Mouse (Mus musculus) stomach, embryonic 15.5 days (tissue): Measurements from ENCODE around the gene Atf3. TPM values are rescaled to one million over a fixed set of nuclear protein-coding genes. Genes with fewer than 3 reads are reported as not detected.

Source experiments
- ATAC-seq: fragments of 200-750 bp; cut with Nextera tagmentation; 2 replicates; pipeline ENCODE4 v1.8.0; 2017; ENCODE audit warnings: low read depth, moderate number of reproducible peaks, moderate TSS enrichment; ENCODE audit not compliant: insufficient read depth, low FRiP score
- H3K27ac ChIP-seq: fragments of 300-500 bp; sonication (generic); 2 replicates; pipeline ENCODE4 v1.5.1; 2015; ENCODE audit warnings: mild to moderate bottlenecking, inconsistent platforms
- H3K27me3 ChIP-seq: fragments of 300-500 bp; sonication (generic); replicated peaks from 2 replicates; pipeline ENCODE4 v1.6.1; 2015; ENCODE audit warnings: inconsistent platforms
- H3K36me3 ChIP-seq: fragments of 300-500 bp; sonication (generic); 2 replicates; pipeline ENCODE4 v1.6.1; 2015; ENCODE audit warnings: inconsistent platforms
- H3K4me1 ChIP-seq: fragments of 300-500 bp; sonication (generic); 2 replicates; pipeline ENCODE4 v1.6.1; 2015; ENCODE audit warnings: inconsistent platforms
- H3K4me2 ChIP-seq: fragments of 300-500 bp; sonication (generic); 2 replicates; pipeline ENCODE4 v1.6.1; 2015; ENCODE audit warnings: mild to moderate bottlenecking, inconsistent platforms
- H3K4me3 ChIP-seq: fragments of 300-500 bp; sonication (generic); replicated peaks from 2 replicates; pipeline ENCODE4 v1.5.1; 2015; ENCODE audit warnings: inconsistent platforms
- H3K9ac ChIP-seq: fragments of 300-500 bp; sonication (generic); 2 replicates; pipeline ENCODE4 v1.6.1; 2015; ENCODE audit warnings: inconsistent platforms
- H3K9me3 ChIP-seq: fragments of 300-500 bp; sonication (generic); 2 replicates; pipeline ENCODE4 v1.6.1; 2016; ENCODE audit warnings: inconsistent platforms
- WGBS: fragments of 180-500 bp; shearing (Covaris S2); methylation state at CpG from one replicate; pipeline ENCODE4 v1.1.7; 2015; 5-methylcytosine and 5-hydroxymethylcytosine counted together
- polyA plus RNA-seq: library from polyadenylated mRNA; unstranded; fragments of >200 nt; fragmentation: Nextera tagmentation; extraction: Ambion mirVana; gene quantifications from 2 replicates; pipeline ENCODE4 v1.2.1, GENCODE M21; 2015

Atf3 gene
- 4.2 and 4.4 TPM in 2 replicates for polyA plus RNA-seq

DNA sequence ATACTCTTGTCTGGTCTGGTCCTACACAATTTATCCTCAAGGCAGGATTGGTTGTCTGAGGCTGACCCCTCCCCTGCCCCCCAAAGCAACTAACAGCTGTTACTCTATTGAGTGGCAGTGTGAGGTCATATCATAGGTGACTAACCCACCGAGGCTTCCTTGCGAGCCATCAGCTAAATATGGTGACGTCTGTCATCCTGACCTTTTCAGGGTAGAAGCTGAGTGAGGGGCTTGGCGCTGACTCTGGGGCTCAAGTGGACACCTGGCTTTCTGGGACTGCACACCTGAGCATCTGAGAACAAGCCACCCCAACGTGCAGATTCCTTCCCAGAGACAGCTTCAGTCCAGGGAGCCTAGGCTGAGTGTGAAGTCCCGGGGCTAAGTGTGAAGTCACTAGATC is at the start of gene Atf3:
Gene Atf3 (minus strand): TSS at position 101 of the 400 bp plus-strand sequence.
- ATAC-seq, result no peak
- WGBS, result 54% methylated on average over 6 of the region's 6 CpGs

GRCm38 (mm10) chr1:191267162-191267561 is 49.3 kb upstream of the Atf3 start:
- H3K27me3 ChIP-seq, result no peaks in the 10 kb centered on the region
- H3K4me3 ChIP-seq, result no peak overlapping the region
- no peak overlapping the region for H3K4me2 ChIP-seq
- no peak overlapping the region for H3K9ac ChIP-seq
- peaks cover 2% of the 10 kb centered on the region; the same call in 1 of the 2 replicates for H3K4me1 ChIP-seq
- no peaks in the 10 kb centered on the region for H3K9me3 ChIP-seq
- no peak for ATAC-seq
- H3K36me3 ChIP-seq, result no peaks in the 10 kb centered on the region
- WGBS, result 79% methylated on average over 5 of the region's 5 CpGs
- no peak overlapping the region for H3K27ac ChIP-seq

More for the DNA sequence above, at the start of gene Atf3:
- H3K9me3 ChIP-seq, result no peaks in the 10 kb centered on the region
- 0 out of 2 replicates have a peak, but pooled peaks cover 3% of the 10 kb centered on the region for H3K27me3 ChIP-seq
- no peaks in the 10 kb centered on the region for H3K36me3 ChIP-seq
- no peak within 1 kb of the TSS for H3K9ac ChIP-seq
- H3K4me2 ChIP-seq, result no peak within 1 kb of the TSS
- no peak within 1 kb of the TSS for H3K4me3 ChIP-seq
- 0 out of 2 replicates have a peak, but pooled peaks cover 4% of the 10 kb centered on the region for H3K4me1 ChIP-seq
- H3K27ac ChIP-seq, result no peak within 1 kb of the TSS

DNA sequence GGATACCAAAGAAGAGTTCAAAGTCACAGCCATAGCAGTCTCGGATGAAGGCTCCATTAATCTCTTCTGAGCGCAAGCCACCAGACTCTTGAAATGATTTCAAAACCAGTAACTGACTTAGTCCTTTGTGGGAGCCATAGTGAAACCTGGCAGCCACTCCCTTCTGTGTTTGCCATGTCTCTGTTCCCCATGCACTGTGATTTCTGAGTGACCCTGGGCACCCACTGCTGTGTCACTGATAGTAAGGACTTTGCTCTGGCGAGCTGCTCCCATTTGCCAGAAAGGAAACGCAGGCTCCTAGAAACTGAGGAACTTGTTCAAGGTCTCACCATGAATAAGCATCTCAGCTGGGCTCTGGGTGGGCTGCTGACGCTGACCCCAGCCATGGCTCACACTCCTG is 45.6 kb upstream of the Atf3 start:
- Histone ChIP-seq H3K9me3 (no peaks in the 10 kb centered on the region), H3K27me3 (no peaks in the 10 kb centered on the region), H3K4me1 (peaks cover 2% of the 10 kb centered on the region; the same call in 1 of the 2 replicates), H3K4me3 (no peak overlapping the region), H3K9ac (no peak overlapping the region), H3K36me3 (no peaks in the 10 kb centered on the region), H3K27ac (no peak overlapping the region), H3K4me2 (no peak overlapping the region)
- ATAC-seq, result no peak
- WGBS, result 74% methylated on average over 5 of the region's 5 CpGs

DNA sequence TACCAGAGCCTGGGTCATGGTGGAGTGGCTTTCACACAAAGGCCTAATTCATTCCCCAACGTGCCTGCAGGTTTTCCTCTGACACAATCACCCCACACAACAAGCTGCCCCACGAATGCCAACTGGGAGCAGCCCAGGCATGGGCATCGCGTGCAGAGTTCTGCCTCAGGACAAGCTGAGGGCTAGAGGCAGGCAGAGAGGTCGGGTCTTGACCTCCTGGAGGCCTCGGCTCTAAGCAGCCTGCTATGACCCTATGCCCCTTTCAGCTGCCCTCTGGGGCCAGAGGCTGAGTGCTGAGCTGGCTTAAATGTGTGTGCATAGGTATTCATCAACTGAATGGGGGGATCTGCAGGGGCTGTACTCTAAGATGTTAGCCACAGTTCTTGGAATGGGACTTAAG is 44.0 kb upstream of the Atf3 start:
- Histone ChIP-seq H3K36me3 (no peaks in the 10 kb centered on the region), H3K27me3 (no peaks in the 10 kb centered on the region), H3K4me2 (no peak overlapping the region), H3K9ac (no peak overlapping the region), H3K9me3 (no peaks in the 10 kb centered on the region), H3K4me3 (no peak overlapping the region), H3K27ac (no peak overlapping the region), H3K4me1 (no peaks in the 10 kb centered on the region)
- 27% methylated on average over 6 of the region's 6 CpGs for WGBS
- no peak for ATAC-seq

GRCm38 (mm10) chr1:191259661-191260060 is 41.8 kb upstream of the Atf3 start:
- no peak for ATAC-seq
- no peaks in the 10 kb centered on the region for H3K9me3 ChIP-seq
- no peak overlapping the region for H3K4me2 ChIP-seq
- 0 out of 2 replicates have a peak, but pooled peaks cover 4% of the 10 kb centered on the region for H3K4me1 ChIP-seq
- H3K36me3 ChIP-seq, result no peaks in the 10 kb centered on the region
- 61% methylated on average over 5 of the region's 5 CpGs for WGBS
- H3K27ac ChIP-seq, result no peak overlapping the region
- H3K27me3 ChIP-seq, result no peaks in the 10 kb centered on the region
- H3K9ac ChIP-seq, result no peak overlapping the region
- H3K4me3 ChIP-seq, result no peak overlapping the region

DNA sequence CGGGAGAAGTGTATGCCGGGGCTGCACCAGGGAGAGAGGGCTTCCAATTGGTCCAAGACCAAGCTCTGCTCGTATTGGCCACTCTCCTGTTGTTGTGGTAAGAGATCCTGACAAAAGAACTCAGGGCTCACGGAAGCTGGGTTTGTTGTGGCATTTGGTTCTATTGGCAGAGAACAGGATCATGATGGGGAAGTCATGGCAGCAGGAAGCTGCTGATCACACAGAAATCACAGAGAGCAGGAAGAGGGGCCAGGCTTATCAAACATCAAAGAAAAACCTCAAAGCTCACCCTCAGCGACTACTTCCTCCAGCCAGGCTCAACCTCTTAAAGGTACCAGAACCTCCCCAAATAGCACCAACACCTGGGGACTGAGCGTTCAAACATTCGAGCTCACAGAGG is 41.3 kb upstream of the Atf3 start:
- ATAC-seq, result no peak
- H3K27me3 ChIP-seq, result no peaks in the 10 kb centered on the region
- no peaks in the 10 kb centered on the region for H3K36me3 ChIP-seq
- no peak overlapping the region for H3K9ac ChIP-seq
- H3K27ac ChIP-seq, result no peak overlapping the region
- 0 out of 2 replicates have a peak, but pooled peaks cover 7% of the 10 kb centered on the region for H3K4me1 ChIP-seq
- no peaks in the 10 kb centered on the region for H3K9me3 ChIP-seq
- no peak overlapping the region for H3K4me3 ChIP-seq
- no peak overlapping the region for H3K4me2 ChIP-seq
- WGBS, result 22% methylated on average over 7 of the region's 7 CpGs

DNA sequence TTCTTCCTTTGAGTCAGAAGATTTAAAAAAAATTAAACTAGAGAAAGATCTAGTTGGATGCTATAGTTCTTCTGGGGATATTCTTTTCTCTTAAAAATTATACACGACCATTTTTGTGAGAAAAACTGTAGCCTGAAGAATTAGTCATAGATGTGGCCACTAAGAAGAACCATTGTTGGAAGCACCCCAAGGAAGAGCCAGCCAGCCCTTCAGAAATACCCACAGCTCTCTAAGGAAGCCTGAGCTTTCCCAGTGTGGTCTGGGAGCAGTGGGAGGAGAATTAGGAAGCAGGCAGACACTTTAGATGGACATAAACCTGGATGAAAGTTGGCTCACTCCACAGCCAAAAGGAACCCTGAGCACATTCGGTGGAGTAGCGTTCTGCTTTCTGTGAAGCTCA is 40.7 kb upstream of the Atf3 start:
- Histone ChIP-seq H3K4me2 (no peak overlapping the region), H3K27me3 (no peaks in the 10 kb centered on the region), H3K9ac (no peak overlapping the region), H3K4me3 (no peak overlapping the region), H3K9me3 (no peaks in the 10 kb centered on the region), H3K4me1 (0 out of 2 replicates have a peak, but pooled peaks cover 7% of the 10 kb centered on the region), H3K27ac (no peak overlapping the region), H3K36me3 (no peaks in the 10 kb centered on the region)
- ATAC-seq, result no peak
- 51% methylated on average over 3 of the region's 3 CpGs for WGBS

GRCm38 (mm10) chr1:191257981-191258380 is 40.1 kb upstream of the Atf3 start:
- WGBS, result 27% methylated on average over 2 of the region's 2 CpGs
- H3K4me2 ChIP-seq, result no peak overlapping the region
- H3K4me1 ChIP-seq, result 0 out of 2 replicates have a peak, but pooled peaks cover 7% of the 10 kb centered on the region
- H3K27ac ChIP-seq, result no peak overlapping the region
- no peaks in the 10 kb centered on the region for H3K27me3 ChIP-seq
- H3K4me3 ChIP-seq, result no peak overlapping the region
- H3K9me3 ChIP-seq, result no peaks in the 10 kb centered on the region
- no peak overlapping the region for H3K9ac ChIP-seq
- ATAC-seq, result no peak
- H3K36me3 ChIP-seq, result no peaks in the 10 kb centered on the region

- no peak overlapping the region for H3K27ac ChIP-seq
- no peak overlapping the region for H3K9ac ChIP-seq
Observed at GRCm38 (mm10) chr1:191257351-191257771, 39.5 kb upstream of the Atf3 start.

DNA sequence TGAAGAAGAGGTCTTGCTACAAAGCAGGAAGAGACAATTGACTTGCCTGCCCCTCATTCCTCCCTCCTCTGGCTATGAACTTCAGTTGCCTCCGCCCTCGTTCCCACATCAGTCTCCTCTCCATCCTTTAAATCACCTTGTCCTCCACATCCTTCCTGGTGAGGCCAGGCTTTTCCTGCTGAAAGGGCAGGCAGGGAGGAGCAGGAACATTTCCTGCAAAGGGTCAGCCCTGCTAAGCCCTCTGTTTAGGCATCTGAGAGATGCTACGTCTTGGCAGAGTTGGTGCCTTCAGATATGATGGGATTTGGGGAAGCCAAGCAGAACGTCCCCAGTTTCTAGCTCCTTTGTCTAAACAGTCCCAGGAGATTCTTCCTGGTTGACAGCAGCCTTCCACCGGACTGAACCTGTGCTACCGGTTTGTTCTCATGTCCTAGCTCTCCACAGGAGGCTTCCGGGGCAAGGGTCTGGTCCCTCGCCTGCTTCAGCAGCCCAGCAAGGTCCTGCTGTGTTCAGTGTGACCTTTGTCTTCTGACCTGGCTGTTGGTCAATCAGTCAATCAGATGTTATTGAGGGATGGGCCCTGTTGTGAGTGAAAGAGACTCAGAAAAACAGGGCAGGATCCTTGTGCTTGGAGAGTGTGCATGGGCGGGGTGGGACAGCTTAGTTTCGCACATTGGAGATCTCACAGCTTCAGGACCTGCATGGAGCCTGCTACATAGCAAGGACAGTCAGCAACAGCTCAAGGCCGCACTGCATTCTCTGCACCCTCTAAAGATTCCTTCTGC is 38.9 kb upstream of the Atf3 start:
- H3K27ac ChIP-seq, result 0 out of 2 replicates have a peak overlapping the region, but pooled peaks have one; percentile 11
- H3K4me1 ChIP-seq, result 0 out of 2 replicates have a peak, but pooled peaks cover 7% of the 10 kb centered on the region
- 0 out of 2 replicates have a peak, but pooled peaks have one; percentile 54 for ATAC-seq
- no peak overlapping the region for H3K4me3 ChIP-seq
- 51% methylated on average over 11 of the region's 11 CpGs for WGBS
- H3K36me3 ChIP-seq, result no peaks in the 10 kb centered on the region
- no peaks in the 10 kb centered on the region for H3K9me3 ChIP-seq
- H3K4me2 ChIP-seq, result no peak overlapping the region
- no peak overlapping the region for H3K9ac ChIP-seq
- no peaks in the 10 kb centered on the region for H3K27me3 ChIP-seq

More at GRCm38 (mm10) chr1:191257351-191257771, 39.5 kb upstream of the Atf3 start:
- Histone ChIP-seq H3K4me3 (no peak overlapping the region), H3K36me3 (no peaks in the 10 kb centered on the region), H3K4me2 (no peak overlapping the region), H3K4me1 (0 out of 2 replicates have a peak, but pooled peaks cover 7% of the 10 kb centered on the region), H3K27me3 (no peaks in the 10 kb centered on the region), H3K9me3 (no peaks in the 10 kb centered on the region)
- 68% methylated on average over 3 of the region's 3 CpGs for WGBS
- ATAC-seq, result no peak

DNA sequence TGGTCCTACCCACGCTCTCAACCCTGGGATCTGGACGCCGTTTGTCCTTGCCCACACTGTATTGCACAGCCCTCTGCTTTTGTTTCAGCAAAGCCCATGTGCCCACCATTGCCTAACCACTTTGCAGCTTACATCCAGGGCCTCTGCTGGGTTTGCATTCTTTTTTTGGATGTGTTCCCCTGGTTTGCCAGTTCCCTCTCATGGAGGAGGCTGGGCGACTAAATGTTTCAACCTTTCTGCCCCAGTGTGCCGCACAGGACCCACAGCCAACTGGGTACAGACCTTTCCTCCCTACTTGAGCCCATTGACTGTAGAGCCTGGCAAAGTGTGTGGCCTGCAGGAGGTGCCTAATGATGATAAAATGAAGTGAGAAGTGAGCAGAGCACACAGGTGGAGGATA is 38.3 kb upstream of the Atf3 start:
- Histone ChIP-seq H3K9ac (no peak overlapping the region), H3K4me2 (no peak overlapping the region), H3K4me3 (no peak overlapping the region), H3K27me3 (no peaks in the 10 kb centered on the region), H3K36me3 (no peaks in the 10 kb centered on the region), H3K27ac (0 out of 2 replicates have a peak overlapping the region, but pooled peaks have one; percentile 11), H3K4me1 (0 out of 2 replicates have a peak, but pooled peaks cover 7% of the 10 kb centered on the region), H3K9me3 (no peaks in the 10 kb centered on the region)
- WGBS, result 86% methylated on average over 5 of the region's 5 CpGs
- ATAC-seq, result no peak

- H3K4me1 ChIP-seq, result 0 out of 2 replicates have a peak, but pooled peaks cover 7% of the 10 kb centered on the region
- no peaks in the 10 kb centered on the region for H3K36me3 ChIP-seq
- H3K4me3 ChIP-seq, result no peak overlapping the region
- H3K27me3 ChIP-seq, result no peaks in the 10 kb centered on the region
- no peak for ATAC-seq
- WGBS, result 39% methylated on average over 5 of the region's 5 CpGs
- no peak overlapping the region for H3K9ac ChIP-seq
- no peaks in the 10 kb centered on the region for H3K9me3 ChIP-seq
- no peak overlapping the region for H3K4me2 ChIP-seq
- no peak overlapping the region for H3K27ac ChIP-seq
Observed at GRCm38 (mm10) chr1:191254448-191254847, 36.6 kb upstream of the Atf3 start.
